ENCODE assay signal across 15 mouse cellular contexts in genomic region chr9:66912304-66912703, GRCm38 (mm10). TPM values are rescaled to one million over a fixed set of nuclear protein-coding genes. Genes with fewer than 3 reads are reported as not detected.
DNase-seq lines count a peak whose midpoint lies in the region; ATAC-seq lines count a peak whose summit lies in the region.
"Had no signal": no experiment of that assay in that cellular context is flagged by ENCODE, and none has a peak within 500 bp of the region (broad histone marks: within the 10 kb centered on the region; RNA-seq: fewer than 3 reads in every experiment).

No protein-coding gene starts in this region.

- H3K27me3 ChIP-seq in erythroblast, embryonic 14.5 days (ENCODE audit: control insufficient read depth): no peaks in the 10 kb centered on the region
- no peaks in the 10 kb centered on the region for H3K27me3 ChIP-seq in liver, embryonic 13.5 days
- H3K27me3 ChIP-seq in liver, embryonic 11.5 days (replicated peaks; ENCODE audit: control insufficient read depth, insufficient read depth, low read length): no peaks in the 10 kb centered on the region
- no peaks in the 10 kb centered on the region for H3K27me3 ChIP-seq in forebrain, embryonic 12.5 days
- H3K27me3 ChIP-seq in liver, embryonic 16.5 days (ENCODE audit: control insufficient read depth, insufficient read depth, low read depth, low read length): no peaks in the 10 kb centered on the region

- no peak for ATAC-seq in erythroblast, adult 5-6 weeks (replicated peaks; ENCODE audit: low FRiP score, poor library complexity, severe bottlenecking)
- ATAC-seq in liver, embryonic 13.5 days (ENCODE audit: low read depth): no peak
- no peak for ATAC-seq in liver, embryonic 11.5 days (replicated peaks; ENCODE audit: low FRiP score)
- peak; percentile 4; the same call in 1 of the 2 replicates for ATAC-seq in forebrain, embryonic 12.5 days (ENCODE audit: low FRiP score)
- ATAC-seq in liver, embryonic 16.5 days (ENCODE audit: low read depth): no peak

- H3K4me3 ChIP-seq in erythroblast, embryonic 14.5 days (replicated peaks): peak overlapping the region; percentile 91
- peak overlapping the region; percentile 57 for H3K4me3 ChIP-seq in liver, embryonic 13.5 days (replicated peaks)
- no peak overlapping the region for H3K4me3 ChIP-seq in liver, embryonic 11.5 days (ENCODE audit: low read depth, low read length)
- H3K4me3 ChIP-seq in forebrain, embryonic 12.5 days (replicated peaks): no peak overlapping the region
- peak overlapping the region; percentile 48 for H3K4me3 ChIP-seq in liver, embryonic 16.5 days (ENCODE audit: low read depth, low read length)

- intact Hi-C loops in heart, postnatal 10 days (cut with DNase I): no loop called here

- peak overlapping the region; percentile 99 for H3K27ac ChIP-seq in liver, embryonic 13.5 days
- no peak overlapping the region for H3K27ac ChIP-seq in liver, embryonic 11.5 days (ENCODE audit: low read depth, low read length)
- H3K27ac ChIP-seq in forebrain, embryonic 12.5 days: peak overlapping the region; percentile 78
- peak overlapping the region; percentile 68 for H3K27ac ChIP-seq in liver, embryonic 16.5 days (ENCODE audit: low read length)
- H3K27ac ChIP-seq: kidney, postnatal 0 days had no signal

- H3K36me3 ChIP-seq in erythroblast, embryonic 14.5 days (ENCODE audit: control insufficient read depth): peaks cover 95% of the 10 kb centered on the region
- peaks cover 30% of the 10 kb centered on the region for H3K36me3 ChIP-seq in liver, embryonic 13.5 days
- peaks cover 4% of the 10 kb centered on the region; the same call in 1 of the 2 replicates for H3K36me3 ChIP-seq in liver, embryonic 11.5 days (ENCODE audit: control insufficient read depth, insufficient read depth, low read length)
- no peaks in the 10 kb centered on the region for H3K36me3 ChIP-seq in forebrain, embryonic 12.5 days (replicated peaks)
- H3K36me3 ChIP-seq in liver, embryonic 16.5 days (ENCODE audit: control insufficient read depth, insufficient read depth): peaks cover 3% of the 10 kb centered on the region; the same call in 1 of the 2 replicates

- no peak for DNase-seq in liver, embryonic 13.5 days
- DNase-seq in liver, embryonic 11.5 days (ENCODE audit: low spot score): no peak
- DNase-seq in embryo, embryonic 10.5 days (ENCODE audit: low spot score): no peak
- no peak for DNase-seq in heart, postnatal 10 days
- DNase-seq: adrenal gland, postnatal 36 days; cerebellum, postnatal 14 days; gastrocnemius, postnatal 10 days; layer of hippocampus, adult 9-11 months; lung, postnatal 10 days; thymus, adult 2 months had no signal

- peaks cover 2% of the 10 kb centered on the region; the same call in 1 of the 2 replicates for H3K9me3 ChIP-seq in erythroblast, embryonic 14.5 days (ENCODE audit: control insufficient read depth, low read length)
- no peaks in the 10 kb centered on the region for H3K9me3 ChIP-seq in liver, embryonic 13.5 days (replicated peaks)
- H3K9me3 ChIP-seq in liver, embryonic 11.5 days (ENCODE audit: control insufficient read depth, low read length): no peaks in the 10 kb centered on the region
- H3K9me3 ChIP-seq in forebrain, embryonic 12.5 days: no peaks in the 10 kb centered on the region
- H3K9me3 ChIP-seq in liver, embryonic 16.5 days (replicated peaks; ENCODE audit: control insufficient read depth, low read length): no peaks in the 10 kb centered on the region

- peaks cover 94% of the 10 kb centered on the region for H3K4me1 ChIP-seq in erythroblast, embryonic 14.5 days (ENCODE audit: control insufficient read depth)
- H3K4me1 ChIP-seq in liver, embryonic 13.5 days (replicated peaks): peaks cover 96% of the 10 kb centered on the region
- peaks cover 74% of the 10 kb centered on the region for H3K4me1 ChIP-seq in liver, embryonic 11.5 days (replicated peaks; ENCODE audit: control insufficient read depth, insufficient read depth, low read length)
- peaks cover 36% of the 10 kb centered on the region for H3K4me1 ChIP-seq in forebrain, embryonic 12.5 days
- H3K4me1 ChIP-seq in liver, embryonic 16.5 days (ENCODE audit: control insufficient read depth, low read depth, low read length): peaks cover 81% of the 10 kb centered on the region

- peak overlapping the region; percentile 60 for H3K9ac ChIP-seq in liver, embryonic 13.5 days
- no peak overlapping the region for H3K9ac ChIP-seq in liver, embryonic 11.5 days (ENCODE audit: low read depth, low read length)
- H3K9ac ChIP-seq in forebrain, embryonic 12.5 days: no peak overlapping the region
- H3K9ac ChIP-seq in liver, embryonic 16.5 days (ENCODE audit: low read depth, low read length): peak overlapping the region; percentile 36

- H3K4me2 ChIP-seq in liver, embryonic 13.5 days: peak overlapping the region; percentile 79
- no peak overlapping the region for H3K4me2 ChIP-seq in liver, embryonic 11.5 days
- no peak overlapping the region for H3K4me2 ChIP-seq in forebrain, embryonic 12.5 days
- peak overlapping the region; percentile 58 for H3K4me2 ChIP-seq in liver, embryonic 16.5 days (ENCODE audit: low read depth, low read length)

RNA-seq across cellular contexts. Expression of gene Rab8b, which starts 7.2 kb away (rescaled TPM):
- polyA plus RNA-seq in erythroblast, embryonic 14.5 days (2012): 0.37 and 0.53 TPM in 2 replicates
- 41.3 and 62.1 TPM in 2 replicates for total RNA-seq in erythroblast, adult 5-6 weeks (2015; ENCODE audit: low replicate concordance)
- 99.4 and 106 TPM in 2 replicates for total RNA-seq in erythroblast, adult 5-6 weeks (2017; ENCODE audit: low replicate concordance)
- 30.9 and 38.0 TPM in 2 replicates for polyA plus RNA-seq in liver, embryonic 13.5 days (2015; fragmentation: Nextera tagmentation; extraction: Ambion mirVana)
- 43.1 and 44.3 TPM in 2 replicates for polyA plus RNA-seq in liver, embryonic 11.5 days (2014; fragmentation: Nextera tagmentation; extraction: Ambion mirVana)
- 50.3 and 50.7 TPM in 2 replicates for polyA plus RNA-seq in forebrain, embryonic 12.5 days (2016; fragmentation: Nextera tagmentation; extraction: Ambion mirVana)
- 30.4 and 30.6 TPM in 2 replicates for polyA plus RNA-seq in liver, embryonic 16.5 days (2015; fragmentation: Nextera tagmentation; extraction: Ambion mirVana)
- 10 to 100 TPM; 15.9 to 19.0 TPM for total RNA-seq in heart, postnatal 10 days (2021)

RNA-seq across cellular contexts. Expression of gene Rps27l, which starts 33.6 kb away (rescaled TPM):
- 10.2 and 12.0 TPM in 2 replicates for polyA plus RNA-seq in erythroblast, embryonic 14.5 days (2012)
- total RNA-seq in erythroblast, adult 5-6 weeks (2015; ENCODE audit: low replicate concordance): 102 and 125 TPM in 2 replicates
- total RNA-seq in erythroblast, adult 5-6 weeks (2017; ENCODE audit: low replicate concordance): 23.7 and 43.2 TPM in 2 replicates
- 702 and 803 TPM in 2 replicates for polyA plus RNA-seq in liver, embryonic 13.5 days (2015; fragmentation: Nextera tagmentation; extraction: Ambion mirVana)
- polyA plus RNA-seq in liver, embryonic 11.5 days (2014; fragmentation: Nextera tagmentation; extraction: Ambion mirVana): 1,011 and 1,028 TPM in 2 replicates
- 588 and 598 TPM in 2 replicates for polyA plus RNA-seq in forebrain, embryonic 12.5 days (2016; fragmentation: Nextera tagmentation; extraction: Ambion mirVana)
- polyA plus RNA-seq in liver, embryonic 16.5 days (2015; fragmentation: Nextera tagmentation; extraction: Ambion mirVana): 406 and 455 TPM in 2 replicates
- total RNA-seq in heart, postnatal 10 days (2021): 100 to 1,000 TPM; 247 to 258 TPM

Comparison
In these comparisons a context has a peak if more than half of its experiments do, and no peak if none do; other contexts are left out.
1. H3K4me3 ChIP-seq: peak in erythroblast, embryonic 14.5 days (single experiment), liver, embryonic 13.5 days (single experiment) and liver, embryonic 16.5 days (single experiment); none in liver, embryonic 11.5 days (single experiment) and forebrain, embryonic 12.5 days (single experiment).
2. H3K4me2 ChIP-seq: peak in liver, embryonic 13.5 days (single experiment) and liver, embryonic 16.5 days (single experiment); none in liver, embryonic 11.5 days (single experiment) and forebrain, embryonic 12.5 days (single experiment).
3. H3K9ac ChIP-seq: peak in liver, embryonic 13.5 days (single experiment) and liver, embryonic 16.5 days (single experiment); none in liver, embryonic 11.5 days (single experiment) and forebrain, embryonic 12.5 days (single experiment).
4. RNA of gene Rab8b, which starts 7.2 kb away (polyA plus RNA-seq): 50.3 to 50.7 TPM in forebrain, embryonic 12.5 days, 43.1 to 44.3 TPM in liver, embryonic 11.5 days, 30.9 to 38.0 TPM in liver, embryonic 13.5 days and 30.4 to 30.6 TPM in liver, embryonic 16.5 days; 0.37 to 0.53 TPM in erythroblast, embryonic 14.5 days; every median in the first group is over 10 times any median in the second.
5. RNA of gene Rps27l, which starts 33.6 kb away (polyA plus RNA-seq): 1,011 to 1,028 TPM in liver, embryonic 11.5 days, 702 to 803 TPM in liver, embryonic 13.5 days, 588 to 598 TPM in forebrain, embryonic 12.5 days and 406 to 455 TPM in liver, embryonic 16.5 days; 10.2 to 12.0 TPM in erythroblast, embryonic 14.5 days; every median in the first group is over 10 times any median in the second.